Mouse (Mus musculus) granulocyte monocyte progenitor cell, adult 5-6 weeks (primary cell): ENCODE measurements around the gene E2f4. TPM values are rescaled to one million over a fixed set of nuclear protein-coding genes. Genes with fewer than 3 reads are reported as not detected.
A peak's percentile ranks its signal among the peaks of the same experiment; 100 is the strongest.

ENCODE experiments used
- ATAC-seq: replicated peaks from 2 replicates; pipeline ENCODE4 v1.8.0; 2016; ENCODE audit warnings: mild to moderate bottlenecking, moderate TSS enrichment, inconsistent platforms; ENCODE audit not compliant: poor library complexity, severe bottlenecking
- total RNA-seq, 2 experiments: library from RNA; stranded (forward) in 1 of 2; stranded (reverse) in 1 of 2; fragments of 200-712, 200-1000 nt in 1 of 2; fragments of >200 nt in 1 of 2; fragmentation: Nextera tagmentation in 1 of 2; gene quantifications; 2 replicates each; pipeline ENCODE4 v1.2.3; 2014 to 2017

Gene E2f4
- total RNA-seq, 2 experiments from 2014 or later: 50.9 to 170 TPM

GRCm38 (mm10) chr8:105343791-105344574 lies 46.5 kb downstream of the E2f4 start:
- no peak for ATAC-seq

GRCm38 (mm10) chr8:105345061-105345975 lies 47.9 kb downstream of the E2f4 start:
- ATAC-seq: peak; percentile 60

- no peak; the same call in 1 of the 2 replicates for ATAC-seq
Measured at GRCm38 (mm10) chr8:105346611-105347427, 49.4 kb downstream of the E2f4 start.

GRCm38 (mm10) chr8:105347428-105348221 lies 50.2 kb downstream of the E2f4 start, which contains the start of gene Fhod1:
TSS of gene Fhod1 (minus strand) at chr8:105347953.
- ATAC-seq: peak; percentile 80

GRCm38 (mm10) chr8:105348450-105349095 lies 51.1 kb downstream of the E2f4 start, which contains the start of gene Slc9a5:
TSS of gene Slc9a5 (plus strand) at chr8:105348843.
- no peak for ATAC-seq

GRCm38 (mm10) chr8:105349096-105349771 lies 51.8 kb downstream of the E2f4 start:
- ATAC-seq: 0 out of 2 replicates have a peak, but pooled peaks have one; percentile 3

GRCm38 (mm10) chr8:105350186-105350585 lies 52.7 kb downstream of the E2f4 start:
- no peak for ATAC-seq

- ATAC-seq: no peak
Measured at GRCm38 (mm10) chr8:105353583-105354135, 56.2 kb downstream of the E2f4 start.

GRCm38 (mm10) chr8:105354549-105354948 lies 57.1 kb downstream of the E2f4 start:
- ATAC-seq: no peak

Other genes starting within 250 kb of the E2f4 start
- not detected in 2 replicates for gene Ces3a, start 249.1 kb upstream of the E2f4 start, total RNA-seq (2014; fragmentation: Nextera tagmentation)
- gene Ces3a, start 249.1 kb upstream of the E2f4 start, total RNA-seq (2017): not detected in 2 replicates
- gene Ces3b, start 213.9 kb upstream of the E2f4 start, total RNA-seq (2014; fragmentation: Nextera tagmentation): not detected in 2 replicates
- not detected in 2 replicates for gene Ces3b, start 213.9 kb upstream of the E2f4 start, total RNA-seq (2017)
- gene Ces4a, start 165.9 kb upstream of the E2f4 start, total RNA-seq (2014; fragmentation: Nextera tagmentation): not detected in 2 replicates
- gene Ces4a, start 165.9 kb upstream of the E2f4 start, total RNA-seq (2017): not detected in 2 replicates
- gene Cbfb, start 127.0 kb upstream of the E2f4 start, total RNA-seq (2014; fragmentation: Nextera tagmentation): 119 and 135 TPM in 2 replicates
- 177 and 185 TPM in 2 replicates for gene Cbfb, start 127.0 kb upstream of the E2f4 start, total RNA-seq (2017)
- gene D230025D16Rik, start 72.5 kb upstream of the E2f4 start, total RNA-seq (2014; fragmentation: Nextera tagmentation): 30.9 and 41.0 TPM in 2 replicates
- gene D230025D16Rik, start 72.5 kb upstream of the E2f4 start, total RNA-seq (2017): 21.8 and 25.7 TPM in 2 replicates
- gene B3gnt9, start 42.5 kb upstream of the E2f4 start, total RNA-seq (2014; fragmentation: Nextera tagmentation): 0.32 TPM in 1 of 2 replicates, not detected in the other
- 1.0 TPM in 1 of 2 replicates, not detected in the other for gene B3gnt9, start 42.5 kb upstream of the E2f4 start, total RNA-seq (2017)
- gene Tradd, start 33.1 kb upstream of the E2f4 start, total RNA-seq (2014; fragmentation: Nextera tagmentation): 8.7 and 9.4 TPM in 2 replicates
- gene Tradd, start 33.1 kb upstream of the E2f4 start, total RNA-seq (2017): 15.8 and 21.0 TPM in 2 replicates
- 0.21 and 4.4 TPM in 2 replicates for gene Fbxl8, start 33.0 kb upstream of the E2f4 start, total RNA-seq (2014; fragmentation: Nextera tagmentation)
- gene Fbxl8, start 33.0 kb upstream of the E2f4 start, total RNA-seq (2017): 1.7 and 3.6 TPM in 2 replicates
- gene Hsf4, start 27.9 kb upstream of the E2f4 start, total RNA-seq (2014; fragmentation: Nextera tagmentation): not detected in 2 replicates
- gene Hsf4, start 27.9 kb upstream of the E2f4 start, total RNA-seq (2017): not detected in 2 replicates
- not detected in 2 replicates for gene Nol3, start 21.5 kb upstream of the E2f4 start, total RNA-seq (2014; fragmentation: Nextera tagmentation)
- gene Nol3, start 21.5 kb upstream of the E2f4 start, total RNA-seq (2017): not detected in 2 replicates
- 2.7 and 4.0 TPM in 2 replicates for gene 4931428F04Rik, start 7.8 kb upstream of the E2f4 start, total RNA-seq (2014; fragmentation: Nextera tagmentation)
- 0.56 and 0.93 TPM in 2 replicates for gene 4931428F04Rik, start 7.8 kb upstream of the E2f4 start, total RNA-seq (2017)
- not detected in 2 replicates for gene Exoc3l, start 1.6 kb upstream of the E2f4 start, total RNA-seq (2014; fragmentation: Nextera tagmentation)
- 0.60 and 2.5 TPM in 2 replicates for gene Exoc3l, start 1.6 kb upstream of the E2f4 start, total RNA-seq (2017)
- gene Elmo3, start 7.9 kb downstream of the E2f4 start, total RNA-seq (2014; fragmentation: Nextera tagmentation): 2.6 and 5.6 TPM in 2 replicates
- 0.05 and 3.2 TPM in 2 replicates for gene Elmo3, start 7.9 kb downstream of the E2f4 start, total RNA-seq (2017)
- gene Lrrc29, start 28.6 kb downstream of the E2f4 start, total RNA-seq (2014; fragmentation: Nextera tagmentation): 5.2 and 5.3 TPM in 2 replicates
- gene Lrrc29, start 28.6 kb downstream of the E2f4 start, total RNA-seq (2017): 2.0 and 2.3 TPM in 2 replicates
- gene Tmem208, start 28.7 kb downstream of the E2f4 start, total RNA-seq (2014; fragmentation: Nextera tagmentation): 82.8 and 106 TPM in 2 replicates
- gene Tmem208, start 28.7 kb downstream of the E2f4 start, total RNA-seq (2017): 37.1 and 64.8 TPM in 2 replicates
- 7.0 and 12.9 TPM in 2 replicates for gene Fhod1, start 50.3 kb downstream of the E2f4 start, total RNA-seq (2014; fragmentation: Nextera tagmentation)
- gene Fhod1, start 50.3 kb downstream of the E2f4 start, total RNA-seq (2017): 2.5 and 2.6 TPM in 2 replicates
- 0.82 and 3.8 TPM in 2 replicates for gene Slc9a5, start 51.2 kb downstream of the E2f4 start, total RNA-seq (2014; fragmentation: Nextera tagmentation)
- 0.41 and 0.73 TPM in 2 replicates for gene Slc9a5, start 51.2 kb downstream of the E2f4 start, total RNA-seq (2017)
- gene Plekhg4, start 75.6 kb downstream of the E2f4 start, total RNA-seq (2014; fragmentation: Nextera tagmentation): 0.47 TPM in 1 of 2 replicates, not detected in the other
- gene Plekhg4, start 75.6 kb downstream of the E2f4 start, total RNA-seq (2017): 0.09 TPM in 1 of 2 replicates, not detected in the other
- not detected in 2 replicates for gene Kctd19, start 115.8 kb downstream of the E2f4 start, total RNA-seq (2014; fragmentation: Nextera tagmentation)
- not detected in 2 replicates for gene Kctd19, start 115.8 kb downstream of the E2f4 start, total RNA-seq (2017)
- gene Lrrc36, start 115.9 kb downstream of the E2f4 start, total RNA-seq (2014; fragmentation: Nextera tagmentation): 0.36 TPM in 1 of 2 replicates, not detected in the other
- gene Lrrc36, start 115.9 kb downstream of the E2f4 start, total RNA-seq (2017): not detected in 2 replicates
- gene Tppp3, start 173.9 kb downstream of the E2f4 start, total RNA-seq (2014; fragmentation: Nextera tagmentation): not detected in 2 replicates
- not detected in 2 replicates for gene Tppp3, start 173.9 kb downstream of the E2f4 start, total RNA-seq (2017)
- gene Zdhhc1, start 199.2 kb downstream of the E2f4 start, total RNA-seq (2014; fragmentation: Nextera tagmentation): 1.8 and 10.4 TPM in 2 replicates
- gene Zdhhc1, start 199.2 kb downstream of the E2f4 start, total RNA-seq (2017): 3.6 and 4.6 TPM in 2 replicates
- not detected in 2 replicates for gene Hsd11b2, start 221.1 kb downstream of the E2f4 start, total RNA-seq (2014; fragmentation: Nextera tagmentation)
- not detected in 2 replicates for gene Hsd11b2, start 221.1 kb downstream of the E2f4 start, total RNA-seq (2017)